Mouse (Mus musculus) ZHBTc4 (cell line): Measurements from ENCODE around the gene Snrnp48.

ENCODE experiments used
- DNase-seq: peaks from one replicate; pipeline ENCODE4 v3.0.0-alpha.2; 2011; ENCODE audit warnings: low read depth, low spot score

Gene Snrnp48

GRCm38 (mm10) chr13:38269055-38269692, 64.4 kb downstream of the Snrnp48 start:
- DNase-seq = no peak

GRCm38 (mm10) chr13:38272624-38273023, 67.9 kb downstream of the Snrnp48 start:
- DNase-seq = no peak
